Comparison of ENCODE assay signal across 15 mouse cellular contexts in genomic region chr13:6636976-6637375, GRCm38 (mm10). TPM values are rescaled to one million over a fixed set of nuclear protein-coding genes. Genes with fewer than 3 reads are reported as not detected.
DNase-seq lines count a peak whose midpoint lies in the region; ATAC-seq and TF ChIP-seq lines count a peak whose summit lies in the region.
"Had no signal": no experiment of that assay in that cellular context is flagged by ENCODE, and none has a peak within 500 bp of the region (broad histone marks: within the 10 kb centered on the region; RNA-seq: fewer than 3 reads in every experiment).

No protein-coding gene starts in this region.

- H3K27ac ChIP-seq in heart, embryonic 13.5 days (replicated peaks), result peak overlapping the region; percentile 94
- H3K27ac ChIP-seq in spleen, adult 2 months (ENCODE audit: insufficient read depth, low read length), result peak overlapping the region; percentile 10; the same call in 1 of the 2 replicates
- H3K27ac ChIP-seq in liver, embryonic 12.5 days, result no peak overlapping the region
- H3K27ac ChIP-seq: embryonic facial prominence, embryonic 12.5 days; forebrain, embryonic 13.5 days; liver, embryonic 14.5 days had no signal

- TF ChIP-seq POLR2A in spleen, adult 2 months (IDR thresholded peaks at IDR 0.05; ENCODE audit: low read depth, low read length), result no peak

- H3K4me3 ChIP-seq in heart, embryonic 13.5 days, result no peak overlapping the region
- no peak overlapping the region for H3K4me3 ChIP-seq in spleen, adult 2 months (ENCODE audit: extremely low read depth, insufficient read depth, insufficient read length)
- no peak overlapping the region for H3K4me3 ChIP-seq in liver, embryonic 12.5 days
- H3K4me3 ChIP-seq: embryonic facial prominence, embryonic 12.5 days; forebrain, embryonic 13.5 days; gastrocnemius, adult 2 months had no signal

- peaks cover 78% of the 10 kb centered on the region for H3K4me1 ChIP-seq in heart, embryonic 13.5 days
- H3K4me1 ChIP-seq in spleen, adult 2 months (ENCODE audit: control insufficient read depth, insufficient read depth, insufficient read length), result peaks cover 28% of the 10 kb centered on the region
- H3K4me1 ChIP-seq in liver, embryonic 12.5 days, result peaks cover 35% of the 10 kb centered on the region
- H3K4me1 ChIP-seq: forebrain, embryonic 13.5 days had no signal

- peaks cover 8% of the 10 kb centered on the region; the same call in 1 of the 2 replicates for H3K36me3 ChIP-seq in heart, embryonic 13.5 days
- H3K36me3 ChIP-seq in spleen, adult 2 months (ENCODE audit: control insufficient read depth, insufficient read depth, low read length), result no peaks in the 10 kb centered on the region; the same call in 1 of the 2 replicates
- H3K36me3 ChIP-seq in liver, embryonic 12.5 days, result no peaks in the 10 kb centered on the region
- H3K36me3 ChIP-seq: embryonic facial prominence, embryonic 12.5 days had no signal

- H3K4me2 ChIP-seq in heart, embryonic 13.5 days, result 0 out of 2 replicates have a peak overlapping the region, but pooled peaks have one; percentile 39
- no peak overlapping the region for H3K4me2 ChIP-seq in liver, embryonic 12.5 days
- H3K4me2 ChIP-seq: embryonic facial prominence, embryonic 12.5 days; forebrain, embryonic 13.5 days had no signal

- H3K9me3 ChIP-seq in heart, embryonic 13.5 days, result no peaks in the 10 kb centered on the region
- no peaks in the 10 kb centered on the region for H3K9me3 ChIP-seq in liver, embryonic 12.5 days (replicated peaks)
- H3K9me3 ChIP-seq: embryonic facial prominence, embryonic 12.5 days; forebrain, embryonic 13.5 days had no signal

- no peak for DNase-seq in heart, adult 9 months (ENCODE audit: low spot score in 2 of 2)
- DNase-seq in spleen, adult 2 months (ENCODE audit: low read depth in 1 of 2, low spot score in 2 of 2), result no peak
- no peak for DNase-seq in spleen, postnatal 36 days (ENCODE audit: low spot score in 2 of 2)
- DNase-seq in kidney, postnatal 10 days, result peak; percentile 13
- no peak for DNase-seq in cerebellum, postnatal 25 days
- DNase-seq in spleen, adult 12 weeks (ENCODE audit: low spot score), result no peak
- DNase-seq: cerebellum, adult 9-11 months; right cerebral cortex, postnatal 4 days; thymus, adult 18-20 months had no signal

- ATAC-seq in heart, embryonic 13.5 days (ENCODE audit: extremely low read depth, insufficient number of reproducible peaks, low FRiP score, low TSS enrichment), result no peak
- no peak for ATAC-seq in liver, embryonic 12.5 days
- ATAC-seq: forebrain, embryonic 13.5 days had no signal

- 54% methylated on average over 4 of the region's 4 CpGs for WGBS in heart, embryonic 13.5 days
- WGBS in spleen, adult 2 months, result 69% methylated on average over 4 of the region's 4 CpGs
- 71% methylated on average over 4 of the region's 4 CpGs for WGBS in liver, embryonic 12.5 days (ENCODE audit: insufficient replicate concordance)

- H3K27me3 ChIP-seq in heart, embryonic 13.5 days (replicated peaks), result no peaks in the 10 kb centered on the region
- H3K27me3 ChIP-seq in spleen, adult 2 months (ENCODE audit: control insufficient read depth, insufficient read depth, low read length), result no peaks in the 10 kb centered on the region
- no peaks in the 10 kb centered on the region for H3K27me3 ChIP-seq in liver, embryonic 12.5 days (replicated peaks)
- H3K27me3 ChIP-seq: embryonic facial prominence, embryonic 12.5 days; forebrain, embryonic 13.5 days had no signal

- no peak overlapping the region for H3K9ac ChIP-seq in heart, embryonic 13.5 days
- H3K9ac ChIP-seq in liver, embryonic 12.5 days, result no peak overlapping the region
- H3K9ac ChIP-seq: embryonic facial prominence, embryonic 12.5 days; forebrain, embryonic 13.5 days; liver, embryonic 14.5 days had no signal

- no peak for TF ChIP-seq CTCF in spleen, adult 2 months (IDR thresholded peaks at IDR 0.05; ENCODE audit: extremely low read depth, insufficient read depth, insufficient read length, insufficient replicate concordance)

RNA-seq across cellular contexts. Expression of gene Pfkp, which starts 11.6 kb away (rescaled TPM):
- 170 and 188 TPM in 2 replicates for polyA plus RNA-seq in heart, embryonic 13.5 days (2015; fragmentation: Nextera tagmentation; extraction: Ambion mirVana)
- polyA plus RNA-seq in spleen, adult 2 months (2012; rRNA removed), result 39.7 and 45.1 TPM in 2 replicates
- 14.4 and 17.3 TPM in 2 replicates for polyA plus RNA-seq in liver, embryonic 12.5 days (2016; fragmentation: Nextera tagmentation; extraction: Ambion mirVana)
